8 mouse cellular contexts compared by ENCODE assay signal in the genomic region with DNA sequence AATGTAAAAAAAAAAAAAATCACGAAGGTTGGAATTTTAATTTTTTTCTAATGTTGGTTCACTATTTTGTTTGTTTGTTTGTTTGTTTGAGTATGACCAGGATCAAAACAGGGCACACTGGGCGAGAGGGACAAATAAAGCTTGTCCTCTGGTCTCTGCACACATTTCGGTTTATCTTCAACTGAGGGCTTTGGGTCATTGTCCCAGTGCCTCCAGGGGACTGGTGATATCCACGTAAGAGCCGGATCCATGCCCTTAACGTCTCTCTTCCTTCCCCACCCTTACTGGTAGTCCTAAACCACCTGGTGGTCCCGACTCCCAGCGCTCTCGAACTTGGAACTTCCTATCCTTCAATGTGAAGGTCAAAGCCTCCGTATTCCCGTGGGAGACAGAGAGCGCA. TPM values are rescaled to one million over a fixed set of nuclear protein-coding genes. Genes with fewer than 3 reads are reported as not detected.
A peak's percentile ranks its signal among the peaks of the same experiment; 100 is the strongest.
DNase-seq lines count a peak whose midpoint lies in the region; ATAC-seq and TF ChIP-seq lines count a peak whose summit lies in the region.

No protein-coding gene starts in this region.

- no peak for TF ChIP-seq POLR2A in heart, adult 2 months (IDR thresholded peaks at IDR 0.05; ENCODE audit: insufficient read depth, low read depth, low read length)
- no peak for TF ChIP-seq POLR2A in testis, adult 2 months (IDR thresholded peaks at IDR 0.05; ENCODE audit: control insufficient read depth, low read depth, low read length)

- H3K4me2 ChIP-seq in liver, embryonic 11.5 days: peak overlapping the region; percentile 91
- peak overlapping the region; percentile 93 for H3K4me2 ChIP-seq in stomach, postnatal 0 days (replicated peaks; ENCODE audit: low read depth)

- intact Hi-C loops in heart, adult 2 months (cut with DNase I): loop anchor here (2.0 to 10.0 kb wide), 3 partner anchors 67 to 343 kb away; no protein-coding TSS in a partner anchor

- H3K9ac ChIP-seq in heart, adult 2 months (ENCODE audit: low read depth, low read length): peak overlapping the region; percentile 65
- peak overlapping the region; percentile 90 for H3K9ac ChIP-seq in liver, embryonic 11.5 days (ENCODE audit: low read depth, low read length)
- peak overlapping the region; percentile 85 for H3K9ac ChIP-seq in stomach, postnatal 0 days (ENCODE audit: low read length)

- H3K36me3 ChIP-seq in heart, adult 2 months (ENCODE audit: control insufficient read depth, insufficient read depth, low read length): no peaks in the 10 kb centered on the region
- no peaks in the 10 kb centered on the region for H3K36me3 ChIP-seq in testis, adult 2 months (ENCODE audit: control insufficient read depth, insufficient read depth, low read length)
- H3K36me3 ChIP-seq in liver, embryonic 11.5 days (ENCODE audit: control insufficient read depth, insufficient read depth, low read length): no peaks in the 10 kb centered on the region
- H3K36me3 ChIP-seq in stomach, postnatal 0 days (ENCODE audit: control insufficient read depth, insufficient read depth, low read length): no peaks in the 10 kb centered on the region

- peaks cover 5% of the 10 kb centered on the region; the same call in 1 of the 2 replicates for H3K79me2 ChIP-seq in heart, adult 2 months (replicated peaks; ENCODE audit: control insufficient read depth, insufficient read depth, low read length)

- peak overlapping the region; percentile 77 for H3K27ac ChIP-seq in heart, adult 2 months
- no peak overlapping the region for H3K27ac ChIP-seq in testis, adult 2 months (ENCODE audit: control insufficient read depth, insufficient read depth, low read depth, low read length)
- no peak overlapping the region for H3K27ac ChIP-seq in liver, embryonic 11.5 days (ENCODE audit: low read depth, low read length)
- no peak overlapping the region for H3K27ac ChIP-seq in stomach, postnatal 0 days (replicated peaks)

- H3K9me3 ChIP-seq in liver, embryonic 11.5 days (ENCODE audit: control insufficient read depth, low read length): no peaks in the 10 kb centered on the region
- H3K9me3 ChIP-seq in stomach, postnatal 0 days (ENCODE audit: control insufficient read depth, low read length): no peaks in the 10 kb centered on the region

- no peak for TF ChIP-seq EP300 in heart, adult 2 months (IDR thresholded peaks at IDR 0.05; ENCODE audit: insufficient read depth, low read depth, low read length)
- no peak for TF ChIP-seq EP300 in stomach, postnatal 0 days (optimal IDR thresholded peaks at IDR 0.05)

- TF ChIP-seq CTCF in heart, adult 2 months (IDR thresholded peaks at IDR 0.05): no peak
- no peak for TF ChIP-seq CTCF in testis, adult 2 months (IDR thresholded peaks at IDR 0.05; ENCODE audit: control insufficient read depth, insufficient read depth, insufficient replicate concordance, low read depth, low read length)
- TF ChIP-seq CTCF in stomach, postnatal 0 days (IDR thresholded peaks at IDR 0.05; ENCODE audit: low read depth): no peak

- H3K4me1 ChIP-seq in heart, adult 2 months (ENCODE audit: control insufficient read depth, insufficient read depth, low read length): peaks cover 20% of the 10 kb centered on the region
- H3K4me1 ChIP-seq in testis, adult 2 months (ENCODE audit: control insufficient read depth, insufficient read depth, low read length): peaks cover 28% of the 10 kb centered on the region
- peaks cover 54% of the 10 kb centered on the region for H3K4me1 ChIP-seq in liver, embryonic 11.5 days (replicated peaks; ENCODE audit: control insufficient read depth, insufficient read depth, low read length)
- H3K4me1 ChIP-seq in stomach, postnatal 0 days (replicated peaks; ENCODE audit: control insufficient read depth, insufficient read depth): peaks cover 20% of the 10 kb centered on the region

- H3K27me3 ChIP-seq in heart, adult 2 months (ENCODE audit: control insufficient read depth, insufficient read depth, low read length): no peaks in the 10 kb centered on the region
- no peaks in the 10 kb centered on the region for H3K27me3 ChIP-seq in testis, adult 2 months (ENCODE audit: control insufficient read depth, insufficient read depth, low read length)
- no peaks in the 10 kb centered on the region; the same call in 1 of the 2 replicates for H3K27me3 ChIP-seq in liver, embryonic 11.5 days (replicated peaks; ENCODE audit: control insufficient read depth, insufficient read depth, low read length)
- H3K27me3 ChIP-seq in stomach, postnatal 0 days (ENCODE audit: control insufficient read depth, insufficient read depth, low read length): no peaks in the 10 kb centered on the region

- ATAC-seq in liver, embryonic 11.5 days (replicated peaks; ENCODE audit: low FRiP score): no peak
- no peak for ATAC-seq in stomach, postnatal 0 days (ENCODE audit: low FRiP score, low TSS enrichment)

- peak overlapping the region; percentile 42 for H3K4me3 ChIP-seq in heart, adult 2 months
- H3K4me3 ChIP-seq in testis, adult 2 months (ENCODE audit: control insufficient read depth, low read depth, low read length): peak overlapping the region; percentile 89
- peak overlapping the region; percentile 89 for H3K4me3 ChIP-seq in liver, embryonic 11.5 days (ENCODE audit: low read depth, low read length)
- H3K4me3 ChIP-seq in stomach, postnatal 0 days (ENCODE audit: low read depth, low read length): peak overlapping the region; percentile 82

- DNase-seq in heart, adult 2 months: no peak
- DNase-seq in heart, adult 18-20 months: no peak
- DNase-seq in testis, postnatal 10 days (ENCODE audit: low spot score): no peak
- no peak for DNase-seq in liver, embryonic 11.5 days (ENCODE audit: low spot score)
- DNase-seq in stomach, postnatal 0 days (ENCODE audit: low spot score): no peak
- DNase-seq in right cerebral cortex, postnatal 4 days: no peak
- no peak for DNase-seq in gastrocnemius, adult 18-20 months (ENCODE audit: low spot score)

- 32% methylated on average over 12 of the region's 12 CpGs for WGBS in heart, adult 2 months
- 29% methylated on average over 12 of the region's 12 CpGs for WGBS in liver, embryonic 11.5 days
- 30% methylated on average over 12 of the region's 12 CpGs for WGBS in stomach, postnatal 0 days

RNA-seq across cellular contexts. Expression of gene Hs6st1, which starts 0.6 kb away (rescaled TPM):
- 10 to 100 TPM; 22.8 to 23.0 TPM for total RNA-seq in heart, adult 2 months (2021)
- 25.3 and 28.9 TPM in 2 replicates for polyA plus RNA-seq in heart, adult 2 months (2012; rRNA removed)
- 10 to 100 TPM; 19.7 to 21.3 TPM for total RNA-seq in heart, adult 18-20 months (2021)
- 4.9 and 5.0 TPM in 2 replicates for polyA plus RNA-seq in testis, adult 2 months (2012; rRNA removed)
- 11.1 and 15.0 TPM in 2 replicates for polyA plus RNA-seq in liver, embryonic 11.5 days (2014; fragmentation: Nextera tagmentation; extraction: Ambion mirVana)
- polyA plus RNA-seq in stomach, postnatal 0 days (2015; fragmentation: Nextera tagmentation; extraction: Ambion mirVana): 5.7 and 6.8 TPM in 2 replicates
- 10 to 100 TPM; 19.7 to 22.0 TPM for total RNA-seq in gastrocnemius, adult 18-20 months (2021)
